Comparison of ENCODE assay signal across 24 mouse cellular contexts in the genomic region with DNA sequence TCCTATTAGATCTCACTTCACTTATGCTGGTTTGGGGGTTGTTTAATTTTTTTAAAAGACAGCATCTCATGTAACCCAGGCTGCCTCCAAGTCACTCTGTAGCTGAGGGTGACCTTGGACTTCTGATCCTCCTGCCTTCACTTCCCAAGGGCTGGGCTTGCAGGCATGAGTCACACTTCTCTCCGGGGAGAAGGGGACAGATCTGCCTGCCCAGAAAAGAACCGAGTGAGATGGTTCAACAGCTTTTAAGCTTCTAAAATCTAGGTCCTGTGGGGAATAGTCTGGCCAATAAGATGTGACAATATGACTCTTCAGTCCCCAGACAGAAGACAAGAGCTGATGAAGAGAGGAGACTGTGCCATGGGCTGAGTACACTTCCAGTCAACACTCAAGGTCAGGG. TPM values are rescaled to one million over a fixed set of nuclear protein-coding genes. Genes with fewer than 3 reads are reported as not detected.
DNase-seq lines count a peak whose midpoint lies in the region; ATAC-seq and TF ChIP-seq lines count a peak whose summit lies in the region.
"Had no signal": no experiment of that assay in that cellular context is flagged by ENCODE, and none has a peak within 500 bp of the region (broad histone marks: within the 10 kb centered on the region; RNA-seq: fewer than 3 reads in every experiment).

No protein-coding gene starts in this region.

- H3ac ChIP-seq in myocyte (ENCODE audit: control insufficient read depth, insufficient read length) = no peak overlapping the region

- H3K79me2 ChIP-seq in myocyte (ENCODE audit: control insufficient read depth, insufficient read depth) = no peaks in the 10 kb centered on the region

- H3K4me2 ChIP-seq in heart, embryonic 11.5 days = no peak overlapping the region
- H3K4me2 ChIP-seq in heart, embryonic 12.5 days = no peak overlapping the region
- peak overlapping the region; percentile 47 for H3K4me2 ChIP-seq in myocyte (ENCODE audit: low read depth)
- H3K4me2 ChIP-seq: forebrain, embryonic 13.5 days; heart, embryonic 13.5 days; hindbrain, embryonic 15.5 days; kidney, embryonic 15.5 days; liver, embryonic 13.5 days; midbrain, embryonic 12.5 days; stomach, embryonic 15.5 days had no signal

- H3K4me3 ChIP-seq in heart, embryonic 11.5 days (ENCODE audit: low read depth, low read length) = no peak overlapping the region
- no peak overlapping the region for H3K4me3 ChIP-seq in heart, embryonic 12.5 days
- H3K4me3 ChIP-seq in myocyte = no peak overlapping the region
- H3K4me3 ChIP-seq: forebrain, embryonic 13.5 days; gastrocnemius, adult 2 months; heart, embryonic 13.5 days; hindbrain, embryonic 15.5 days; kidney, embryonic 15.5 days; liver, embryonic 13.5 days; midbrain, embryonic 12.5 days; stomach, embryonic 15.5 days had no signal

- 42% methylated on average over 2 of the region's 2 CpGs for WGBS in heart, embryonic 11.5 days (ENCODE audit: insufficient replicate concordance)
- 27% methylated on average over 2 of the region's 2 CpGs for WGBS in heart, embryonic 12.5 days

- no peak overlapping the region for H3K27ac ChIP-seq in heart, embryonic 11.5 days (ENCODE audit: low read depth, low read length)
- H3K27ac ChIP-seq in heart, embryonic 12.5 days (ENCODE audit: poor library complexity, severe bottlenecking) = no peak overlapping the region
- H3K27ac ChIP-seq: forebrain, embryonic 13.5 days; gastrocnemius, adult 2 months; heart, embryonic 13.5 days; hindbrain, embryonic 15.5 days; kidney, embryonic 15.5 days; liver, embryonic 13.5 days; midbrain, embryonic 12.5 days; stomach, embryonic 15.5 days had no signal

- DNase-seq in 416B (ENCODE audit: low read depth) = peak; percentile 84
- peak; percentile 69 for DNase-seq in adrenal gland, postnatal 14 days
- DNase-seq in cerebellum, adult 11-12 months = no peak
- DNase-seq in thymus, postnatal 25 days = no peak
- DNase-seq: cerebellum, adult 9-10 months; gastrocnemius, adult 2 months; kidney, postnatal 36 days; liver, embryonic 13.5 days; lung, adult 2 months; lung, postnatal 14 days had no signal

- TF ChIP-seq POLR2A in myocyte (IDR thresholded peaks at IDR 0.05; ENCODE audit: insufficient read length, low read depth) = no peak

- no peaks in the 10 kb centered on the region for H3K27me3 ChIP-seq in heart, embryonic 11.5 days (ENCODE audit: control insufficient read depth, insufficient read depth, low read length)
- no peaks in the 10 kb centered on the region; the same call in none of the 2 replicates for H3K27me3 ChIP-seq in heart, embryonic 12.5 days (replicated peaks)
- H3K27me3 ChIP-seq in myocyte (ENCODE audit: control insufficient read depth, insufficient read depth, insufficient read length) = no peaks in the 10 kb centered on the region
- H3K27me3 ChIP-seq: forebrain, embryonic 13.5 days; hindbrain, embryonic 15.5 days; midbrain, embryonic 12.5 days; stomach, embryonic 15.5 days had no signal

- no peaks in the 10 kb centered on the region for H3K4me1 ChIP-seq in heart, embryonic 11.5 days (ENCODE audit: control insufficient read depth, insufficient read depth, low read length)
- H3K4me1 ChIP-seq in heart, embryonic 12.5 days (replicated peaks) = peaks cover 8% of the 10 kb centered on the region; the same call in 1 of the 2 replicates
- H3K4me1 ChIP-seq: hindbrain, embryonic 15.5 days; kidney, embryonic 15.5 days; liver, embryonic 13.5 days; stomach, embryonic 15.5 days had no signal

- H3K9me3 ChIP-seq in heart, embryonic 11.5 days (replicated peaks; ENCODE audit: control insufficient read depth, low read length) = no peaks in the 10 kb centered on the region
- peaks cover 3% of the 10 kb centered on the region; the same call in 1 of the 2 replicates for H3K9me3 ChIP-seq in heart, embryonic 12.5 days (replicated peaks)
- H3K9me3 ChIP-seq: forebrain, embryonic 13.5 days; heart, embryonic 13.5 days; hindbrain, embryonic 15.5 days; kidney, embryonic 15.5 days; liver, embryonic 13.5 days; midbrain, embryonic 12.5 days; stomach, embryonic 15.5 days had no signal

- ATAC-seq in heart, embryonic 11.5 days (replicated peaks; ENCODE audit: insufficient number of reproducible peaks, low FRiP score, low TSS enrichment) = no peak
- ATAC-seq in heart, embryonic 12.5 days (ENCODE audit: insufficient number of reproducible peaks, low FRiP score) = no peak
- ATAC-seq: forebrain, embryonic 13.5 days had no signal

- H3K36me3 ChIP-seq in heart, embryonic 11.5 days (ENCODE audit: control insufficient read depth, insufficient read depth, low read length) = no peaks in the 10 kb centered on the region
- no peaks in the 10 kb centered on the region for H3K36me3 ChIP-seq in heart, embryonic 12.5 days
- H3K36me3 ChIP-seq in myocyte (ENCODE audit: control insufficient read depth, insufficient read depth) = no peaks in the 10 kb centered on the region
- H3K36me3 ChIP-seq: heart, embryonic 13.5 days; hindbrain, embryonic 15.5 days; kidney, embryonic 15.5 days; liver, embryonic 13.5 days; midbrain, embryonic 12.5 days; stomach, embryonic 15.5 days had no signal

- H3K9ac ChIP-seq in heart, embryonic 11.5 days (ENCODE audit: low read depth, low read length) = 0 out of 2 replicates have a peak overlapping the region, but pooled peaks have one; percentile 16
- H3K9ac ChIP-seq in heart, embryonic 12.5 days = no peak overlapping the region
- H3K9ac ChIP-seq: forebrain, embryonic 13.5 days; heart, embryonic 13.5 days; hindbrain, embryonic 15.5 days; kidney, embryonic 15.5 days; liver, embryonic 13.5 days; midbrain, embryonic 12.5 days; stomach, embryonic 15.5 days had no signal

TF ChIP-seq in myocyte, 11 proteins besides CTCF, POLR2A, EP300 and RAD21:
- no peak for TF ChIP-seq MYOD1 (IDR thresholded peaks at IDR 0.05; ENCODE audit: control insufficient read depth in 1 of 3, insufficient read length in 2 of 3, low read depth in 2 of 3)
TF ChIP-seq in myocyte: peak in this region for 0.

RNA-seq across cellular contexts. Expression of a gene that starts 39.2 kb away (rescaled TPM):
- polyA plus RNA-seq in heart, embryonic 11.5 days (2014; fragmentation: Nextera tagmentation; extraction: Ambion mirVana) = 0.13 and 0.17 TPM in 2 replicates
- polyA plus RNA-seq in heart, embryonic 12.5 days (2016; fragmentation: Nextera tagmentation; extraction: Ambion mirVana) = 0.15 and 0.17 TPM in 2 replicates
- not detected in 2 replicates for total RNA-seq in adrenal gland, postnatal 14 days (2021)
- polyA plus RNA-seq in myocyte (2012; fragmentation: generic; extraction: Trizol) = not detected
- total RNA-seq: gastrocnemius, adult 2 months; gastrocnemius, postnatal 4 days; hematopoietic stem cell, adult 5-6 weeks; MEL had no signal
- polyA plus RNA-seq: C2C12; liver, embryonic 13.5 days; lung, adult 2 months; neural tube, embryonic 11.5 days had no signal

RNA-seq across cellular contexts. Expression of a gene that starts 47.5 kb away (rescaled TPM):
- 10.1 and 13.1 TPM in 2 replicates for polyA plus RNA-seq in heart, embryonic 11.5 days (2014; fragmentation: Nextera tagmentation; extraction: Ambion mirVana)
- 18.6 and 21.8 TPM in 2 replicates for polyA plus RNA-seq in heart, embryonic 12.5 days (2016; fragmentation: Nextera tagmentation; extraction: Ambion mirVana)
- total RNA-seq in adrenal gland, postnatal 14 days (2021) = 9.0 and 10.7 TPM in 2 replicates
- 10.3 TPM for polyA plus RNA-seq in myocyte (2012; fragmentation: generic; extraction: Trizol)

RNA-seq across cellular contexts. Expression of a gene that starts 47.7 kb away (rescaled TPM):
- polyA plus RNA-seq in heart, embryonic 11.5 days (2014; fragmentation: Nextera tagmentation; extraction: Ambion mirVana) = 189 and 202 TPM in 2 replicates
- 168 and 176 TPM in 2 replicates for polyA plus RNA-seq in heart, embryonic 12.5 days (2016; fragmentation: Nextera tagmentation; extraction: Ambion mirVana)
- total RNA-seq in adrenal gland, postnatal 14 days (2021) = 82.9 and 83.2 TPM in 2 replicates
- polyA plus RNA-seq in myocyte (2012; fragmentation: generic; extraction: Trizol) = 116 TPM

RNA-seq across cellular contexts. Expression of a gene that starts 50.0 kb away (rescaled TPM):
- 0.56 and 0.70 TPM in 2 replicates for polyA plus RNA-seq in heart, embryonic 11.5 days (2014; fragmentation: Nextera tagmentation; extraction: Ambion mirVana)
- polyA plus RNA-seq in heart, embryonic 12.5 days (2016; fragmentation: Nextera tagmentation; extraction: Ambion mirVana) = 0.87 and 0.98 TPM in 2 replicates
- 6.6 and 6.9 TPM in 2 replicates for total RNA-seq in adrenal gland, postnatal 14 days (2021)
- 2.0 TPM for polyA plus RNA-seq in myocyte (2012; fragmentation: generic; extraction: Trizol)
- total RNA-seq: gastrocnemius, adult 2 months; hematopoietic stem cell, adult 5-6 weeks had no signal

Comparison
In these comparisons a context has a peak if more than half of its experiments do, and no peak if none do; other contexts are left out.
1. DNase-seq: peak in 416B (single experiment) and adrenal gland, postnatal 14 days (single experiment); none in cerebellum, adult 11-12 months (single experiment) and thymus, postnatal 25 days (single experiment).